8 mouse cellular contexts compared by ENCODE assay signal in the genomic region with DNA sequence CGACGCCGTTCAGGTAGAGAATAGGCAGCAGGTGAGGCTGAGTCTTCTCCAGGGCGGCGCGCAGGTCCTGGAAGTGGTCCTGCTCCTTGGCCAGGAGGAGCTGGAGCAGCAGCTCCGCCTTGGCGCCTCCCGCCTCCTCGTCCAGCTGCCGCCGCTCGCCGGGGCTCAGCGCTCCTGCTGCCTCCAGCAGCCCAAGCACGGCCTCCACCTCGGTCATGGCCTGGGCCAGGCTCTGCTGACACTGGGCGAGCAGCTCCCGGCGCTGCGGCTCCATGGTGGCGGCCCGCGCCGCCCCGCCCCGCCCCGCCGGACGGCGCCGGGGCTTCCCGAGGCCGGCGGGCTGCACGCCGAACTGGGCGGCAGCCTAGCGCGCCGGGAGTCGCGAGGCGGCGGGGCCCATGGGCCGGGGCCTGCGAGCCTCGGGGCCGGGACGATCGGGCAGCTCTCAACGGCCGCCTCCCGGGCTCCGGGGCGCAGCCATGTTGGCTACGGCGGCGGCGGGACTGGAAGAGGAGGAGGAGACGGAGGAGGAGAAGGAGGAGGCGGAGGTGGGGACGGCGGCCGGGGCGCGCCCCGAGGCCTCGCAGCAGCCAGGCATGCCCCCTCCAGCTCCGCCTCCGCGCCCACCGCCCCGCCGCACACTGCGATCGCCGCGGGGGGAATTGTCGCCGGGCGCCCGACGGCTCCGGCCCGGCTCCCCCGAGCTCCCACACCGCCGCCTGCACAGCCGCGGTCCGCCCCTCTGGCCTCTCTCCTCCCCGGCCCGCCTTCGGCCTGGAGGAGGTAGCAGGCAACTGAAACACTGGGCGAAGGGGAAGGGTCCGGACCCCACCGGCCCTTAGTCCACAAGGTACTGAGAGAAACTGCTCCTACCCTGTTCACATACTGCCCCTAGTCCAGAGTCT. TPM values are rescaled to one million over a fixed set of nuclear protein-coding genes. Genes with fewer than 3 reads are reported as not detected.
DNase-seq lines count a peak whose midpoint lies in the region; ATAC-seq and TF ChIP-seq lines count a peak whose summit lies in the region.

A gene (minus strand): TSS at position 744 of the 905 bp plus-strand sequence.

- H3K4me2 ChIP-seq in heart, embryonic 11.5 days, result peak within 1 kb of the TSS; percentile 75
- H3K4me2 ChIP-seq in kidney, embryonic 14.5 days (replicated peaks; ENCODE audit: low read depth, low read length), result peak within 1 kb of the TSS; percentile 95
- H3K4me2 ChIP-seq in limb, embryonic 15.5 days, result peak within 1 kb of the TSS; percentile 74
- H3K4me2 ChIP-seq in myocyte (ENCODE audit: low read depth), result peak within 1 kb of the TSS; percentile 90

- H3ac ChIP-seq in myocyte (ENCODE audit: control insufficient read depth, insufficient read length), result peak within 1 kb of the TSS; percentile 96

- no peak for TF ChIP-seq CTCF in embryonic fibroblast, embryonic 13.5 days (IDR thresholded peaks at IDR 0.05; ENCODE audit: borderline replicate concordance, insufficient read depth, low read length)

- TF ChIP-seq POLR2A in embryonic fibroblast, embryonic 13.5 days (IDR thresholded peaks at IDR 0.05; ENCODE audit: low read depth, low read length), result peak; percentile 33; the same call in 1 of the 2 replicates
- TF ChIP-seq POLR2A in myocyte (IDR thresholded peaks at IDR 0.05; ENCODE audit: insufficient read length, low read depth), result peak; percentile 50

- peak within 1 kb of the TSS; percentile 92 for H3K9ac ChIP-seq in heart, embryonic 11.5 days (ENCODE audit: low read depth, low read length)
- peak within 1 kb of the TSS; percentile 95 for H3K9ac ChIP-seq in kidney, embryonic 14.5 days (ENCODE audit: low read depth, low read length)
- peak within 1 kb of the TSS; percentile 83 for H3K9ac ChIP-seq in limb, embryonic 15.5 days

- peak; percentile 83 for ATAC-seq in heart, embryonic 11.5 days (replicated peaks; ENCODE audit: insufficient number of reproducible peaks, low FRiP score, low TSS enrichment)
- ATAC-seq in kidney, embryonic 14.5 days (ENCODE audit: low FRiP score, low TSS enrichment), result peak; percentile 87
- ATAC-seq in limb, embryonic 15.5 days (ENCODE audit: insufficient number of reproducible peaks, low FRiP score, low TSS enrichment, low read depth), result peak; percentile 82

- H3K36me3 ChIP-seq in heart, embryonic 11.5 days (ENCODE audit: control insufficient read depth, insufficient read depth, low read length), result peaks cover 3% of the 10 kb centered on the region; the same call in 1 of the 2 replicates
- H3K36me3 ChIP-seq in kidney, embryonic 14.5 days (ENCODE audit: control insufficient read depth, insufficient read depth, low read length), result peaks cover 5% of the 10 kb centered on the region
- peaks cover 14% of the 10 kb centered on the region; the same call in 1 of the 2 replicates for H3K36me3 ChIP-seq in limb, embryonic 15.5 days
- no peaks in the 10 kb centered on the region for H3K36me3 ChIP-seq in myocyte (ENCODE audit: control insufficient read depth, insufficient read depth)

- H3K4me1 ChIP-seq in embryonic fibroblast, embryonic 13.5 days (ENCODE audit: control insufficient read depth, insufficient read depth, low read length), result no peaks in the 10 kb centered on the region; the same call in 1 of the 2 replicates
- H3K4me1 ChIP-seq in heart, embryonic 11.5 days (ENCODE audit: control insufficient read depth, insufficient read depth, low read length), result peaks cover 4% of the 10 kb centered on the region
- H3K4me1 ChIP-seq in kidney, embryonic 14.5 days (ENCODE audit: control insufficient read depth, insufficient read depth, low read length), result peaks cover 3% of the 10 kb centered on the region; the same call in 1 of the 2 replicates
- H3K4me1 ChIP-seq in limb, embryonic 15.5 days, result peaks cover 28% of the 10 kb centered on the region

- WGBS in heart, embryonic 11.5 days (ENCODE audit: insufficient replicate concordance), result under 1% methylated on average over 80 of the region's 98 CpGs
- under 1% methylated on average over 44 of the region's 98 CpGs for WGBS in kidney, embryonic 14.5 days
- under 1% methylated on average over 78 of the region's 98 CpGs for WGBS in limb, embryonic 15.5 days

- peak; percentile 14 for DNase-seq in A20 (ENCODE audit: low read depth, low spot score)
- peak; percentile 52 to 60 for DNase-seq in adrenal gland, postnatal 4 days (ENCODE audit: low spot score in 2 of 2)
- DNase-seq in thymus, postnatal 14 days, result peak; percentile 5

- H3K27me3 ChIP-seq in heart, embryonic 11.5 days (ENCODE audit: control insufficient read depth, insufficient read depth, low read length), result no peaks in the 10 kb centered on the region
- H3K27me3 ChIP-seq in kidney, embryonic 14.5 days (ENCODE audit: control insufficient read depth, insufficient read depth, low read length), result no peaks in the 10 kb centered on the region
- no peaks in the 10 kb centered on the region for H3K27me3 ChIP-seq in limb, embryonic 15.5 days
- no peaks in the 10 kb centered on the region for H3K27me3 ChIP-seq in myocyte (ENCODE audit: control insufficient read depth, insufficient read depth, insufficient read length)

- H3K9me3 ChIP-seq in heart, embryonic 11.5 days (replicated peaks; ENCODE audit: control insufficient read depth, low read length), result no peaks in the 10 kb centered on the region
- no peaks in the 10 kb centered on the region for H3K9me3 ChIP-seq in kidney, embryonic 14.5 days (ENCODE audit: control insufficient read depth, low read length)
- no peaks in the 10 kb centered on the region for H3K9me3 ChIP-seq in limb, embryonic 15.5 days

- peak within 1 kb of the TSS; percentile 81 for H3K4me3 ChIP-seq in embryonic fibroblast, embryonic 13.5 days (ENCODE audit: insufficient read depth, low read length)
- H3K4me3 ChIP-seq in heart, embryonic 11.5 days (ENCODE audit: low read depth, low read length), result peak within 1 kb of the TSS; percentile 78
- H3K4me3 ChIP-seq in kidney, embryonic 14.5 days (ENCODE audit: low read length), result peak within 1 kb of the TSS; percentile 84
- H3K4me3 ChIP-seq in limb, embryonic 15.5 days, result peak within 1 kb of the TSS; percentile 78
- H3K4me3 ChIP-seq in myocyte, result peak within 1 kb of the TSS; percentile 72

- peaks cover 42% of the 10 kb centered on the region for H3K79me2 ChIP-seq in myocyte (ENCODE audit: control insufficient read depth, insufficient read depth)

- peak within 1 kb of the TSS; percentile 38 for H3K27ac ChIP-seq in embryonic fibroblast, embryonic 13.5 days (ENCODE audit: insufficient read depth, low read length)
- H3K27ac ChIP-seq in heart, embryonic 11.5 days (ENCODE audit: low read depth, low read length), result peak within 1 kb of the TSS; percentile 95
- peak within 1 kb of the TSS; percentile 89 for H3K27ac ChIP-seq in kidney, embryonic 14.5 days (ENCODE audit: low read depth, low read length)
- peak within 1 kb of the TSS; percentile 96 for H3K27ac ChIP-seq in limb, embryonic 15.5 days

TF ChIP-seq in myocyte, 11 proteins besides CTCF, POLR2A, EP300 and RAD21:
- TF ChIP-seq MYOD1 (IDR thresholded peaks at IDR 0.05; ENCODE audit: control insufficient read depth in 1 of 3, insufficient read length in 2 of 3, low read depth in 2 of 3) (peak in 1 of 3 experiments; percentile 50), MAX (IDR thresholded peaks at IDR 0.05; ENCODE audit: low read depth) (no peak), POLR2AphosphoS2 (IDR thresholded peaks at IDR 0.05; ENCODE audit: insufficient read length, low read depth) (no peak), MYOG (IDR thresholded peaks at IDR 0.05; ENCODE audit: control insufficient read depth in 1 of 3, insufficient read depth in 1 of 3, insufficient read length in 2 of 3, low read depth in 2 of 3) (peak in 1 of 3 experiments; percentile 65), REST (IDR thresholded peaks at IDR 0.05; ENCODE audit: insufficient read depth, insufficient read length) (no peak)

RNA-seq across cellular contexts. Expression of the gene that starts here (rescaled TPM):
- total RNA-seq in adrenal gland, postnatal 4 days (2021), result 10 to 100 TPM; 64.4 to 70.4 TPM
- polyA plus RNA-seq in embryonic fibroblast, embryonic 13.5 days (2011; ENCODE audit: insufficient read length, low read depth, missing spikeins), result 60.8 and 79.5 TPM in 2 replicates
- polyA plus RNA-seq in heart, embryonic 11.5 days (2014; fragmentation: Nextera tagmentation; extraction: Ambion mirVana), result 16.3 and 17.4 TPM in 2 replicates
- 24.7 and 26.9 TPM in 2 replicates for polyA plus RNA-seq in kidney, embryonic 14.5 days (2014; fragmentation: Nextera tagmentation; extraction: Ambion mirVana)
- polyA plus RNA-seq in limb, embryonic 15.5 days (2015; fragmentation: Nextera tagmentation; extraction: Ambion mirVana), result 15.1 and 19.1 TPM in 2 replicates
- polyA plus RNA-seq in myocyte (2012; fragmentation: generic; extraction: Trizol), result 16.5 TPM

Comparison
In these comparisons a context has a peak if more than half of its experiments do, and no peak if none do; other contexts are left out.
1. Peak in every context shown above with its lines: DNase-seq, ATAC-seq, H3K4me3 ChIP-seq and H3K27ac ChIP-seq.
2. DNase-seq: peak in every context shown above with its lines; median percentile 56 in adrenal gland, postnatal 4 days; 14 in A20; 5 in thymus, postnatal 14 days.
3. H3K27ac ChIP-seq: peak in every context shown above with its lines; median percentile 96 in limb, embryonic 15.5 days; 95 in heart, embryonic 11.5 days; 89 in kidney, embryonic 14.5 days; 38 in embryonic fibroblast, embryonic 13.5 days.